Mouse (Mus musculus): ENCODE results near the gene Ganc. TPM values are rescaled to one million over a fixed set of nuclear protein-coding genes. Genes with fewer than 3 reads are reported as not detected.

The Ganc gene
- polyA plus RNA-seq, 1 experiment from 2014 or later: 8.7 TPM

DNA sequence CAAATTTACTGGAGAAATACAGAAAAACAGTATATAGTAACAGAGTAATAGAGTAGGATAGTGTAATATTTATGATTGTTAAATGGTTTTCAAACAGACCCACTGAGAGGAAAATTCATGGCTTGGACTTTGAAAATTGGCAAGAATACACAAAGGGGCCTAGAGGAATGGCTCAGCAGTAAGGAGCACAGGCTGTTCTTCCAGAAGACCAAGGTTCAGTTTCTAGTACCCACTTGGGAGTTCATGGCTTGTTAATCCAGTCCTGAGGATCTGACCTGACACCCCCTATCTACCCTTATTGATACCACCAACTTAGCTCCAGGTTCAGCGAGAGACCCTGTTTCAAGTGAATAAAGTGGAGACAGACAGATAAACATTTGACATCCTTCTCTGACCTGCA, 5.7 kb upstream of the Ganc start:
- WGBS: 97% methylated on average over 1 of the region's 1 CpGs
- no peak overlapping the region for H3K4me3 ChIP-seq (replicated peaks; ENCODE audit: low read length)
- no peaks in the 10 kb centered on the region for H3K27me3 ChIP-seq (ENCODE audit: control insufficient read depth, insufficient read depth, low read length)
- no peak overlapping the region for H3K4me2 ChIP-seq (replicated peaks)
- DNase-seq (ENCODE audit: low spot score) (no peak), ATAC-seq (ENCODE audit: low FRiP score) (no peak)
- H3K4me1 ChIP-seq (replicated peaks; ENCODE audit: control insufficient read depth, insufficient read depth, low read length): peaks cover 7% of the 10 kb centered on the region
- no peak overlapping the region for H3K27ac ChIP-seq
- H3K9me3 ChIP-seq (ENCODE audit: control insufficient read depth, low read length): no peaks in the 10 kb centered on the region
- no peak overlapping the region for H3K9ac ChIP-seq
- peaks cover 47% of the 10 kb centered on the region for H3K36me3 ChIP-seq (replicated peaks; ENCODE audit: control insufficient read depth, insufficient read depth)

DNA sequence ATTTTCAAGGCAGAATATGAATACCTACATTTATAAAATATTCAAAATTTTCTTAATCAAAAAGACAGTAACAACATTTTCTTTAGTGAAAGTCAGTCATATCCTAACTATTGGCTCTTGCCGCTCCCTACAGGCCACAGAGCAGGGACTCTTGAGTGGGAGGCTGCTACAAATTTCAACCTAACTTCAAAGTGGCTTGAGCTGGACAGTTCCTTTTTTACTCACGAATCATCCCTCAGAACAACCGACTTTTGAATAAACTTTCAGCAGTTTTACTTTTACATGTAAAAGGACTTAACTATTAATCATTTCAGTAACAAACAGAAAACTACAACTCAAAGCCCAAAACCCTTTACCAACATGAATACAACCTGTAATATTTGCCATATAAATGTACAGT, 883 bp upstream of the Ganc start:
- H3K9me3 ChIP-seq (ENCODE audit: control insufficient read depth, low read length): no peaks in the 10 kb centered on the region
- ATAC-seq (ENCODE audit: low FRiP score) (no peak), DNase-seq (ENCODE audit: low spot score) (no peak)
- H3K4me3 ChIP-seq (replicated peaks; ENCODE audit: low read length): peak overlapping the region; percentile 86
- peak overlapping the region; percentile 79 for H3K4me2 ChIP-seq (replicated peaks)
- peaks cover 22% of the 10 kb centered on the region for H3K4me1 ChIP-seq (replicated peaks; ENCODE audit: control insufficient read depth, insufficient read depth, low read length)
- no peak overlapping the region for H3K27ac ChIP-seq
- H3K9ac ChIP-seq: peak overlapping the region; percentile 75
- no peaks in the 10 kb centered on the region for H3K27me3 ChIP-seq (ENCODE audit: control insufficient read depth, insufficient read depth, low read length)
- 0 out of 2 replicates have a peak, but pooled peaks cover 6% of the 10 kb centered on the region for H3K36me3 ChIP-seq (replicated peaks; ENCODE audit: control insufficient read depth, insufficient read depth)
- WGBS: 59% methylated on average over 3 of the region's 3 CpGs

DNA sequence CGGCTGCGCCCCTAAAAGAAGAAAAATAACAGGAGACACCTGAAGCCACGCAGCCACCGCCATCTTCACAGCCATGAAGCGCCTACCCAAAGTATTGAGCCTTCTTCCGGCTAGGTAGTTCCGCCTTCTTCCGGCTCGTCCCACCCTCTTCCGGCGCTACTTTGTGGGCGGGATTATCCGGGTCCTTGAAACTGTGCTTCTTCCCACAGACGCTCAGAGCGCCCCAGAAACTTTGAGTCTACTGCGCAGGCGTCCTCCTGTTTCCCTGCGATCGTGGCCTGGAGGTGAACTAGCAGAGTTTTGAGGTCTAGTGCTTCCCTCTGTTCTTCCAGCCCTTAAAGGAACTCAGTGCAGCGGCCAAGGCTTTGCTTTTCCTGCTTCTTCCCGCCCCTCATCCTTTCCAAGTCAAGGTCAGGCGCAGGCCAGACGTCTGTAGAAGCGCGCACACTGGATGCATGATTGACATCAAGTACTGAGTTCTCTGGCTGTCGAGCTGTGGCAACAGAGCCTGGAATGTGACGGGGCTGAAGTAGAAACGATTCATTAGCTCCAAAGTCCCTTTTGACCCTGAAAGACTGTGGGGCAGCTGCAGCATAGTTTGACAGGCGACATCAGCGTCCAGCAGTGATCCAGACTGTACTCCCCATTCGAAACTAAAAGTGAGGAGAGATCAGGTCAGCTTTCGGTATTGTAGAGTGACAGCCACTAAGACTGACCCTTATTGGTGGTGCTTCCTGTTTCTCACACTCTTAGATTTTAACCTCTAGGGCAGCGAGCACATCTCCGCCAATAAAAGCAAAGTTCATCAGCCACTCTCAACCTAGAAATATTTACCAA, 508 bp downstream of the Ganc start, which contains the start of gene Tmem87a:
Tmem87a (minus strand) TSS at position 128 of the 837 bp plus-strand sequence.
- WGBS: under 1% methylated on average over 34 of the region's 34 CpGs
- peak; percentile 100 for ATAC-seq (ENCODE audit: low FRiP score)
- DNase-seq (ENCODE audit: low spot score): peak; percentile 97
- Histone ChIP-seq H3K27ac (peak within 1 kb of the TSS; percentile 90), H3K27me3 (ENCODE audit: control insufficient read depth, insufficient read depth, low read length) (no peaks in the 10 kb centered on the region), H3K36me3 (replicated peaks; ENCODE audit: control insufficient read depth, insufficient read depth) (no peaks in the 10 kb centered on the region), H3K4me1 (replicated peaks; ENCODE audit: control insufficient read depth, insufficient read depth, low read length) (peaks cover 22% of the 10 kb centered on the region), H3K4me3 (replicated peaks; ENCODE audit: low read length) (peak within 1 kb of the TSS; percentile 86), H3K9me3 (ENCODE audit: control insufficient read depth, low read length) (no peaks in the 10 kb centered on the region), H3K4me2 (replicated peaks) (peak within 1 kb of the TSS; percentile 93), H3K9ac (peak within 1 kb of the TSS; percentile 79)

DNA sequence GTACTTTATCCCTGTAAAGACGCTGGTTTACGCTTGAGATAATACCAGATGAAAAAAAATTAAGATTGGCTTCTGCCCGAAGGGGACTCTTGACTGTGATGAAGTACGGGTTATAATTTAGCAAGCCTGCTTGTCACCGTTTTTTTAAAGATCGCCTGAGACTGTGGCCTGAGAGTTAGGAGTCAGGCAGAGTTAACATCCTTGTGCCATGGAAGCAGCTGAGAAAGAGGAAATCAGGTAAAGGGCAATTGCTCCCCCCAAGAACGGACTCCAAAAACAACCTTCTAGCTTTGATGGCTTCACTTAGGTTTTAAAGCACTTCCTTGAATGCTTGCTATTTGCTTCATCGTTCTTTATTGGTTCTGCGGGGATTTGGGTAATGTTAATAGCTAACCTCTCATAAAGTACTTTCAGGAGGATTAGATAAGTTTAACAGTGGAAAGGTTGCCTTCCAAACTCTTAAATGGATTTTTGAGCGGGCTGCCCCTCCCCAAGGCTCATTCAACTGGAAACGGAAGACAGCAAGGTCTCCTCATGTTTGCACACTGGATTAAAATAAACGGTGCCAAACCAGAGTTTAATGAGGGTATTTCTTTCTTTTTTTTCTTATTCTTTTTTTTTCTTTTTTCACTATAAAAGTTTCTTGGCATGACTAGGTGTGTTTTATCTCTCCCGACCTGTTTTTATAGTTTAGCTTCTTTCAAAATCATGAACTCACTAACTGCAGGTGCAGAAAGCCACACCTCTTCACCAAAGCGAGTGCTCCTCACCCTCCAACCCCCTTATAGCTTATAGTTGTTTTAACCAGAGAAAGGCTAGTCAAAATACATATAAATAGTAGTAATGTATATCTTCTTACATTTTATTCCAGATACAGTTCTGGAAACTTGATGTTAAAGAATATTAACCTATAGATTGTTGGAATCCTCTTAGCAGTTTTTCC, 1.4 kb downstream of the Ganc start:
- Histone ChIP-seq H3K4me2 (replicated peaks) (peak overlapping the region; percentile 93), H3K9me3 (ENCODE audit: control insufficient read depth, low read length) (no peaks in the 10 kb centered on the region), H3K4me3 (replicated peaks; ENCODE audit: low read length) (peak overlapping the region; percentile 86), H3K27ac (peak overlapping the region; percentile 90), H3K9ac (peak overlapping the region; percentile 79), H3K4me1 (replicated peaks; ENCODE audit: control insufficient read depth, insufficient read depth, low read length) (peaks cover 22% of the 10 kb centered on the region), H3K36me3 (replicated peaks; ENCODE audit: control insufficient read depth, insufficient read depth) (no peaks in the 10 kb centered on the region), H3K27me3 (ENCODE audit: control insufficient read depth, insufficient read depth, low read length) (no peaks in the 10 kb centered on the region)
- DNase-seq (ENCODE audit: low spot score): no peak
- 41% methylated on average over 14 of the region's 14 CpGs for WGBS
- ATAC-seq (ENCODE audit: low FRiP score): no peak

DNA sequence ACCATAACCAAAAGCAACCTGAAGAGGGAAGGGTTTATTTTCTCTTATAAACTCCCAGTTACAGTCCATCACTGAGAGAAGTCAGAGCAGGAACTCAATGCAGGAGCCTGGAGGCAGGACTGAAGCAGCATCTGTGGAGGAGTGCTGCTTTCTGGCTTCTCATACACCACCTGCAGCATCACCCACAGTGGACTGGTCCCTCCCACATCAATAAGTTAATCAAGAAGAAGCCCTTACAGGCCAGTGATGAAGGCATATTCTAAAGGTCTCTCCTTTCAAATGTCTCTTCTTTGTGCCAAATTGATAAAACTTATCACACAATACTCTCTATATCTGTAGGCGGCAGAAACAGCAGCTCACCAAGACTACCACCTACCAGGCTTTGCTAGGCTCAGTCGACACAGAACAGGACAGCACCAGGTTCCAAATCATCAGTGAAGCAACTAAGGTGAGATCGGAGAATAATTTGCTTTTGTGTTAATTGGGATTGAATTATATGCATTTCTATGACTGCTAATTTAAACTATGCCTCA, 7.5 kb downstream of the Ganc start:
- Histone ChIP-seq H3K9ac (no peak overlapping the region), H3K27me3 (ENCODE audit: control insufficient read depth, insufficient read depth, low read length) (no peaks in the 10 kb centered on the region), H3K27ac (no peak overlapping the region), H3K9me3 (ENCODE audit: control insufficient read depth, low read length) (no peaks in the 10 kb centered on the region), H3K4me2 (replicated peaks) (no peak overlapping the region), H3K36me3 (replicated peaks; ENCODE audit: control insufficient read depth, insufficient read depth) (peaks cover 5% of the 10 kb centered on the region; the same call in 1 of the 2 replicates), H3K4me3 (replicated peaks; ENCODE audit: low read length) (no peak overlapping the region), H3K4me1 (replicated peaks; ENCODE audit: control insufficient read depth, insufficient read depth, low read length) (no peaks in the 10 kb centered on the region)
- no peak for DNase-seq (ENCODE audit: low spot score)
- ATAC-seq (ENCODE audit: low FRiP score): no peak
- 95% methylated on average over 3 of the region's 3 CpGs for WGBS

DNA sequence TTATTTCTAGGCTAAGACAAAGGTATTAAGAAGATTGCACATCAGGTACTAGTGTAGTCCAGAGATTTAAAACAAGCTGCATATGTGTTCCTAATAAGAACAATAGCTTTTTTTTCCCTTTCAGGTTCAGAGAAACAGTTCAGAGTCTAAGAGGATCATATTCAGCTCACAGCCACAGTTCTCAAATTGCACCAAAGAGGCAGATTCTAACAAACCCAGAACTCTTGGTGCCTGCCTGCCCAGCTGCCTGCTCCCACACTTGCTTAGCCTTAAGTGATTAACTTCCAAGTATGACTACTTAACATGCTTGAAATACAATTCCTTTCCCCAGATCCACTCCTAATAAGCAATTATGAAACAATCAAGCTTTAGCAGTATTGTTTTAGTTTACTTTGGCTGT, 10.4 kb downstream of the Ganc start:
- Histone ChIP-seq H3K4me1 (replicated peaks; ENCODE audit: control insufficient read depth, insufficient read depth, low read length) (no peaks in the 10 kb centered on the region), H3K36me3 (replicated peaks; ENCODE audit: control insufficient read depth, insufficient read depth) (peaks cover 5% of the 10 kb centered on the region; the same call in 1 of the 2 replicates), H3K27ac (no peak overlapping the region), H3K9me3 (ENCODE audit: control insufficient read depth, low read length) (no peaks in the 10 kb centered on the region), H3K4me2 (replicated peaks) (no peak overlapping the region), H3K27me3 (ENCODE audit: control insufficient read depth, insufficient read depth, low read length) (no peaks in the 10 kb centered on the region), H3K9ac (no peak overlapping the region), H3K4me3 (replicated peaks; ENCODE audit: low read length) (no peak overlapping the region)
- ATAC-seq (ENCODE audit: low FRiP score) (no peak), DNase-seq (ENCODE audit: low spot score) (no peak)

DNA sequence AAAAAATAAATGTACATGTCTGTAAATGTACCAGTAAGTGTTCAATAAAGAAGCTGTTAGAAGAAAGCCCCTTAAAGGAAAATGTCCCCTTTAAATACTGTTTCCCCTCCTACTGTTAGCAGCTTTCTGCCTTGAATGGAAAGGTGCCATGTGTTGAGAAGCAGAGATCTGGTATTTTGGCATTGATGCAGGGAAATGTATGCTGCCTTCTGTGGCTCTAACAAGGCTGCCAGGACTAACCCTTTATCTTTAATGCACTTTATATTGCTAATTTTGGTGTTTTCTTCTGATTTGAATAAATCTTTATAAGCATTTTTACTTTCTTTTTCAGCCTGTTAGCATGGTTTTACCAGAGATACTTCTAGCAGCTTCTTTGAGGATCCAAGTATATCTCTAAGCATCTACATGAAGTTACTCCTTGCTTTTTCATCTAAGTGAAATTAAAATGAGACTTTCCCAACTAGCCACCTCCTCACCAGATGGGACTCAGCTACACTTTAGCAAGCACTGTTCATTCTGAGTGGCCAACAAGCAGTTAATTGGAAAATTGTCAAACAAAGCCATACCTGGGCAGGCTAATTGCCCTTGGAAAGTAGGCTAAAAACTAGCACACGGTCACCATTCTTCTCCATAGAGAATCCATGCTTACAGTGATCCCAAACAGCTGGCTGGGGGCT, 11.2 kb downstream of the Ganc start:
- DNase-seq (ENCODE audit: low spot score): no peak
- 69% methylated on average over 1 of the region's 1 CpGs for WGBS

DNA sequence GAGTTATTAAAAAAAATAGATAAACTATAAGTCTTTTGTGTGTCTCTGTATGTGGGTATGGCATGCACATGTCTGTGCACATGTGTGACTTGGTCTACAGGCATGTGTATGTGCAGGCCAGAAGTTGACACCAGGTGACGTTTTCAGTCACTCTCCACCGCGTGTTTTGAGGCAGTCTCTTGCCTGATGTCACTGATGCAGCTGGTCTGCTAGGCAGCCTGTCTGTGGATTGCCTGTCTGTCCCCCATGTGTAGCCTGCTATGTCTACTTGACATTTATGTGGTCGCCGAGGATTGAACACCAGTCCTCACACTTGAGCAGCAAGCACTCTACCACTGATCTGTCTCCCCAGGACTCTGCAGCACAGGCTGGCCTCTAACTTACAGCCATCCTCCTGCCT, 20.7 kb downstream of the Ganc start:
- WGBS: 88% methylated on average over 5 of the region's 5 CpGs
- Histone ChIP-seq H3K4me2 (replicated peaks) (no peak overlapping the region), H3K4me1 (replicated peaks; ENCODE audit: control insufficient read depth, insufficient read depth, low read length) (no peaks in the 10 kb centered on the region), H3K36me3 (replicated peaks; ENCODE audit: control insufficient read depth, insufficient read depth) (no peaks in the 10 kb centered on the region), H3K4me3 (replicated peaks; ENCODE audit: low read length) (no peak overlapping the region), H3K27me3 (ENCODE audit: control insufficient read depth, insufficient read depth, low read length) (no peaks in the 10 kb centered on the region), H3K9ac (no peak overlapping the region), H3K9me3 (ENCODE audit: control insufficient read depth, low read length) (no peaks in the 10 kb centered on the region), H3K27ac (no peak overlapping the region)
- DNase-seq (ENCODE audit: low spot score): no peak
- no peak for ATAC-seq (ENCODE audit: low FRiP score)

More for the DNA sequence above, 11.2 kb downstream of the Ganc start:
- H3K9me3 ChIP-seq (ENCODE audit: control insufficient read depth, low read length): no peaks in the 10 kb centered on the region
- no peaks in the 10 kb centered on the region for H3K4me1 ChIP-seq (replicated peaks; ENCODE audit: control insufficient read depth, insufficient read depth, low read length)
- no peak overlapping the region for H3K4me2 ChIP-seq (replicated peaks)
- no peak overlapping the region for H3K27ac ChIP-seq
- no peak overlapping the region for H3K9ac ChIP-seq
- ATAC-seq (ENCODE audit: low FRiP score): no peak
- H3K4me3 ChIP-seq (replicated peaks; ENCODE audit: low read length): no peak overlapping the region
- no peaks in the 10 kb centered on the region for H3K27me3 ChIP-seq (ENCODE audit: control insufficient read depth, insufficient read depth, low read length)
- H3K36me3 ChIP-seq (replicated peaks; ENCODE audit: control insufficient read depth, insufficient read depth): peaks cover 5% of the 10 kb centered on the region; the same call in 1 of the 2 replicates

Data from hindbrain, embryonic 14.5 days (tissue).